Mouse (Mus musculus) thymus, adult 2 months (tissue): ENCODE results near the gene Gbe1. TPM values are rescaled to one million over a fixed set of nuclear protein-coding genes. Genes with fewer than 3 reads are reported as not detected.

Experiments
- DNase-seq: peaks from one replicate; pipeline ENCODE4 v3.0.0; 2021
- H3K27ac ChIP-seq: fragments of 200-500 bp; 2 replicates; pipeline ENCODE4 v1.5.1; 2012; ENCODE audit warnings: low read length, control low read depth; ENCODE audit not compliant: control insufficient read depth, insufficient read depth
- H3K27me3 ChIP-seq: fragments of 200-500 bp; 2 replicates; pipeline ENCODE4 v1.6.1; 2012; ENCODE audit warnings: mild to moderate bottlenecking, low read length, moderate library complexity, mixed read lengths; ENCODE audit not compliant: control insufficient read depth, insufficient read depth
- H3K36me3 ChIP-seq: fragments of 200-500 bp; 2 replicates; pipeline ENCODE4 v1.6.1; 2012; ENCODE audit warnings: mild to moderate bottlenecking, low read length, moderate library complexity; ENCODE audit not compliant: control insufficient read depth, insufficient read depth
- H3K4me1 ChIP-seq: fragments of 200-500 bp; replicated peaks from 2 replicates; pipeline ENCODE4 v1.6.1; 2012; ENCODE audit warnings: low read length; ENCODE audit not compliant: control insufficient read depth, insufficient read depth
- H3K4me3 ChIP-seq: fragments of 200-500 bp; 2 replicates; pipeline ENCODE4 v1.5.1; 2012; ENCODE audit warnings: mild to moderate bottlenecking, low read length, control low read depth, moderate library complexity; ENCODE audit not compliant: control insufficient read depth, insufficient read depth
- CTCF ChIP-seq: fragments of 200-500 bp; IDR thresholded peaks from 2 replicates; pipeline ENCODE4 v1.5.1; 2012; ENCODE audit warnings: mild to moderate bottlenecking, control low read depth, low read length, moderate library complexity, borderline replicate concordance; ENCODE audit not compliant: control insufficient read depth, poor library complexity, insufficient read depth; ENCODE audit errors: extremely low read depth
- POLR2A ChIP-seq: fragments of 200-500 bp; IDR thresholded peaks from 2 replicates; pipeline ENCODE4 v1.6.1; 2012; ENCODE audit warnings: mild to moderate bottlenecking, low read length, control low read depth, moderate library complexity; ENCODE audit not compliant: control insufficient read depth, poor library complexity, insufficient read depth; ENCODE audit errors: extremely low read depth
- WGBS: fragments of 180-500 bp; shearing (Covaris S2); methylation state at CpG from one replicate; pipeline ENCODE4 v1.1.7; 2018; 5-methylcytosine and 5-hydroxymethylcytosine counted together
- polyA plus RNA-seq: library from polyadenylated mRNA; depleted of rRNA; stranded (reverse); fragments of >200 nt; gene quantifications from 2 replicates; pipeline ENCODE4 v1.2.3, GENCODE M21; 2012

Gbe1 gene
- polyA plus RNA-seq, 1 experiment, result 7.9 TPM

- no peak overlapping the region for H3K27ac ChIP-seq
- no peak for DNase-seq
- TF ChIP-seq POLR2A (no peak), CTCF (no peak)
These were observed 73.6 kb downstream of the Gbe1 start for GRCm38 (mm10) chr16:70387385-70387784.

GRCm38 (mm10) chr16:70395276-70395675 lies 81.5 kb downstream of the Gbe1 start:
- TF ChIP-seq POLR2A (no peak), CTCF (no peak)
- WGBS, result 50% methylated on average over 3 of the region's 3 CpGs

More at GRCm38 (mm10) chr16:70387385-70387784, 73.6 kb downstream of the Gbe1 start:
- WGBS, result 96% methylated on average over 2 of the region's 2 CpGs
- Histone ChIP-seq H3K27me3 (no peaks in the 10 kb centered on the region), H3K4me3 (no peak overlapping the region), H3K4me1 (no peaks in the 10 kb centered on the region), H3K36me3 (no peaks in the 10 kb centered on the region)

GRCm38 (mm10) chr16:70407780-70408179 lies 94.0 kb downstream of the Gbe1 start:
- TF ChIP-seq POLR2A (no peak), CTCF (no peak)
- no peak for DNase-seq
- H3K4me3 ChIP-seq, result no peak overlapping the region
- no peaks in the 10 kb centered on the region for H3K4me1 ChIP-seq
- WGBS, result 70% methylated on average over 2 of the region's 2 CpGs
- H3K36me3 ChIP-seq, result no peaks in the 10 kb centered on the region
- no peak overlapping the region for H3K27ac ChIP-seq
- H3K27me3 ChIP-seq, result no peaks in the 10 kb centered on the region

More at GRCm38 (mm10) chr16:70395276-70395675, 81.5 kb downstream of the Gbe1 start:
- Histone ChIP-seq H3K4me3 (no peak overlapping the region), H3K27ac (peak overlapping the region; percentile 39; the same call in 1 of the 2 replicates), H3K36me3 (no peaks in the 10 kb centered on the region), H3K27me3 (no peaks in the 10 kb centered on the region), H3K4me1 (peaks cover 2% of the 10 kb centered on the region)
- no peak for DNase-seq

- H3K27ac ChIP-seq, result no peak overlapping the region
- no peaks in the 10 kb centered on the region for H3K27me3 ChIP-seq
- DNase-seq, result no peak
- TF ChIP-seq CTCF, result no peak
- no peak for TF ChIP-seq POLR2A
- H3K4me1 ChIP-seq, result no peaks in the 10 kb centered on the region
- H3K4me3 ChIP-seq, result no peak overlapping the region
- 40% methylated on average over 3 of the region's 3 CpGs for WGBS
- no peaks in the 10 kb centered on the region for H3K36me3 ChIP-seq
These were observed 107.3 kb downstream of the Gbe1 start for GRCm38 (mm10) chr16:70421077-70421476.

GRCm38 (mm10) chr16:70449520-70449919 lies 135.8 kb downstream of the Gbe1 start:
- Histone ChIP-seq H3K27ac (no peak overlapping the region), H3K4me1 (no peaks in the 10 kb centered on the region), H3K36me3 (no peaks in the 10 kb centered on the region), H3K27me3 (no peaks in the 10 kb centered on the region), H3K4me3 (no peak overlapping the region)
- no peak for TF ChIP-seq CTCF
- TF ChIP-seq POLR2A, result no peak
- WGBS, result 87% methylated on average over 6 of the region's 6 CpGs
- DNase-seq, result no peak

GRCm38 (mm10) chr16:70475583-70475982 lies 161.8 kb downstream of the Gbe1 start:
- no peak for DNase-seq

GRCm38 (mm10) chr16:70476161-70476560 lies 162.4 kb downstream of the Gbe1 start:
- Histone ChIP-seq H3K4me1 (no peaks in the 10 kb centered on the region), H3K4me3 (no peak overlapping the region), H3K27ac (no peak overlapping the region), H3K36me3 (no peaks in the 10 kb centered on the region), H3K27me3 (no peaks in the 10 kb centered on the region)
- DNase-seq, result no peak
- no peak for TF ChIP-seq CTCF
- WGBS, result 93% methylated on average over 4 of the region's 4 CpGs

More at GRCm38 (mm10) chr16:70475583-70475982, 161.8 kb downstream of the Gbe1 start:
- Histone ChIP-seq H3K36me3 (no peaks in the 10 kb centered on the region), H3K27me3 (no peaks in the 10 kb centered on the region), H3K27ac (no peak overlapping the region), H3K4me3 (no peak overlapping the region), H3K4me1 (no peaks in the 10 kb centered on the region)
- WGBS, result 97% methylated on average over 3 of the region's 3 CpGs
- no peak for TF ChIP-seq CTCF
- no peak for TF ChIP-seq POLR2A
